Mouse (Mus musculus) ES-Bruce4 (cell line): ENCODE data around the gene Dnm1.

ENCODE experiments used
- CTCF ChIP-seq: IDR thresholded peaks from one replicate; pipeline ENCODE4 v1.8.1; 2011; ENCODE audit warnings: low read depth, low read length
- POLR2A ChIP-seq: IDR thresholded peaks from one replicate; pipeline ENCODE4 v1.8.1; 2011; ENCODE audit warnings: low read length; ENCODE audit not compliant: insufficient read depth

DNA sequence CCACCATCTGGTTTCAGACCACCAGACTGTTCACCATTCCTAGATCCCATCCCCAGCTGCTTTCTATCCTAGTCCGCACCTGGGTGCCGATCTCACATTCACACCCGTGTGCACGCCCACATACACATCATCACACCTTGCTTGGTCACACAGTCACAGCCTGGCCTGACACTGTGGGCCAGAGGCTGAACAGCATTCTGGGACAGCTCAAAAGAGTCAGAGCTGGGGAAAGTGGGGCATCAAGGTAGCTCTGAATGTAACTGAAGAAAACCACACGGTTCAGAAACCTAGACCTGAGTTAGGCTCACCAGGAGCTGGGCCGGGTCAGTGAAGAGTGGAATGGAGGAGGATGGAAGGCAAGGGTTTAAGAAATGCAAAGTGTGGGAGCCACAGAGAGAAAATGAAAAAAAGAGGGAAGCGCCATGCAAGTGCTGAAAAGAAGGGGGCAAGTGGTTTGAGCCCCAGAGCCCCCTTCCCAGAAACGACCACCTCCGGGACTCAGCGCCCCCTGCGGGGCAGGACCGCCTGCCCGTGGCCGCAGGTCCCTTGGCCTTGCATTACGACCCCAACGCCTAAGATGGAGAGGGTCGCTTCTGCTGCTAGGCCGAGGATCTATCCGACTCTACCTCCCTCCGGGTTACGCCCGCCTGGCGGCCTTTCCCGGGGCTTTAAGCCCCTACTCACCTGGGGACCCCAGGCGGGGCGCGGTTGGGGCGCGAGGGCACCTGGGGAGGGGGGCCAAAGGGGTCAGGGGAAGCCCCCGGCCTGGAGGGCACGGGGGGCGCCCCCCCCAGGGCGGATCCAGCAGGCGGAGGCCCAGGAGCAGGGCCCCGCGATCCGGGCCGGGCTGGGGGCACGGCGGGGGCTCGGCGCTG is 41.5 kb downstream of the Dnm1 start:
- peak; percentile 41 for TF ChIP-seq CTCF
- TF ChIP-seq POLR2A, result no peak
